Mouse (Mus musculus) MEL (cell line): ENCODE measurements around the gene Cdpf1. TPM values are rescaled to one million over a fixed set of nuclear protein-coding genes. Genes with fewer than 3 reads are reported as not detected.

Source experiments
- DNase-seq: peaks from one replicate; pipeline ENCODE4 v3.0.0; 2011; ENCODE audit warnings: low read depth, low spot score
- H3K27ac ChIP-seq: 2 replicates; pipeline ENCODE4 v1.5.1; 2012; ENCODE audit warnings: low read depth, mild to moderate bottlenecking, control low read depth, low read length, moderate library complexity; ENCODE audit not compliant: control insufficient read depth
- H3K27me3 ChIP-seq, 2 experiments: fragments of 150-350 bp in 1 of 2; sonication (generic) in 1 of 2; 2 replicates each; pipeline ENCODE4 v1.6.1; 2012; ENCODE audit warnings: low read length in 2 of 2, mild to moderate bottlenecking in 2 of 2, improper control_type of control experiment in 1 of 2, moderate library complexity in 1 of 2; ENCODE audit not compliant: insufficient read depth in 2 of 2, control insufficient read depth in 1 of 2
- H3K36me3 ChIP-seq, 2 experiments: 2 replicates each; pipeline ENCODE4 v1.6.1; 2012 to 2014; ENCODE audit warnings: low read length in 2 of 2, improper control_type of control experiment in 1 of 2, inconsistent platforms in 1 of 2, mild to moderate bottlenecking in 1 of 2; ENCODE audit not compliant: insufficient read depth in 2 of 2, control insufficient read depth in 1 of 2
- H3K4me1 ChIP-seq, 2 experiments: fragments of 150-350 bp in 1 of 2; sonication (generic) in 1 of 2; 2 replicates each; pipeline ENCODE4 v1.6.1; 2012; ENCODE audit warnings: low read length in 2 of 2, improper control_type of control experiment in 1 of 2, mild to moderate bottlenecking in 1 of 2; ENCODE audit not compliant: insufficient read depth in 2 of 2, control insufficient read depth in 1 of 2
- H3K4me3 ChIP-seq, 2 experiments: fragments of 150-350 bp in 1 of 2; sonication (generic) in 1 of 2; 2 replicates each; pipeline ENCODE4 v1.5.1; 2012; ENCODE audit warnings: low read depth in 2 of 2, low read length in 2 of 2, mild to moderate bottlenecking in 2 of 2, moderate library complexity in 2 of 2, control low read depth in 1 of 2, improper control_type of control experiment in 1 of 2; ENCODE audit not compliant: control insufficient read depth in 1 of 2, insufficient read depth in 1 of 2
- H3K79me2 ChIP-seq: 2 replicates; pipeline ENCODE4 v1.6.1; 2012; ENCODE audit warnings: mild to moderate bottlenecking, low read length, moderate library complexity; ENCODE audit not compliant: control insufficient read depth, poor library complexity, insufficient read depth
- H3K9ac ChIP-seq: 2 replicates; pipeline ENCODE4 v1.6.1; 2012; ENCODE audit warnings: low read depth, mild to moderate bottlenecking, control low read depth, low read length, moderate library complexity; ENCODE audit not compliant: control insufficient read depth, poor library complexity, severe bottlenecking
- H3K9me3 ChIP-seq: fragments of 150-350 bp; sonication (generic); replicated peaks from 2 replicates; pipeline ENCODE4 v1.6.1; 2012; ENCODE audit warnings: mild to moderate bottlenecking, low read length, improper control_type of control experiment, moderate library complexity; ENCODE audit not compliant: insufficient read depth
- CHD2 ChIP-seq: IDR thresholded peaks from 2 replicates; pipeline ENCODE4 v1.6.1; 2011; ENCODE audit warnings: low read length, improper control_type of control experiment
- CTCF ChIP-seq, 3 experiments: IDR thresholded peaks in 2 of 3; conservative IDR thresholded peaks in 1 of 3; 2 replicates each; pipeline ENCODE4 v1.5.1; 2011 to 2012; ENCODE audit warnings: low read length in 3 of 3, low read depth in 2 of 3, mild to moderate bottlenecking in 2 of 3, improper control_type of control experiment in 1 of 3, inconsistent platforms in 1 of 3, mixed read lengths in 1 of 3, moderate library complexity in 1 of 3; ENCODE audit not compliant: control insufficient read depth in 1 of 3, insufficient read depth in 1 of 3, poor library complexity in 1 of 3, severe bottlenecking in 1 of 3
- ELF1 ChIP-seq: IDR thresholded peaks from 2 replicates; pipeline ENCODE4 v1.6.1; 2014; ENCODE audit warnings: low read depth, mild to moderate bottlenecking, inconsistent platforms, low read length, improper control_type of control experiment, moderate library complexity
- ETS1 ChIP-seq: IDR thresholded peaks from 2 replicates; pipeline ENCODE4 v1.6.1; 2012; ENCODE audit warnings: low read depth, mild to moderate bottlenecking, inconsistent platforms, low read length, improper control_type of control experiment, moderate library complexity
- JUND ChIP-seq: IDR thresholded peaks from 2 replicates; pipeline ENCODE4 v1.6.1; 2011; ENCODE audit warnings: low read depth, mild to moderate bottlenecking, improper control_type of control experiment, low read length
- MAX ChIP-seq: IDR thresholded peaks from 2 replicates; pipeline ENCODE4 v1.6.1; 2011; ENCODE audit warnings: low read length, improper control_type of control experiment
- MEF2A ChIP-seq: IDR thresholded peaks from 2 replicates; pipeline ENCODE4 v1.6.1; 2014; ENCODE audit warnings: low read depth, mild to moderate bottlenecking, inconsistent platforms, low read length, improper control_type of control experiment; ENCODE audit not compliant: poor library complexity, insufficient replicate concordance, severe bottlenecking; ENCODE audit errors: extremely low read depth
- MYB ChIP-seq: IDR thresholded peaks from 2 replicates; pipeline ENCODE4 v1.6.1; 2011; ENCODE audit warnings: mild to moderate bottlenecking, low read depth, low read length, improper control_type of control experiment
- NELFE ChIP-seq: IDR thresholded peaks from 2 replicates; pipeline ENCODE4 v1.6.1; 2011; ENCODE audit warnings: low read depth, low read length, improper control_type of control experiment
- POLR2A ChIP-seq, 2 experiments: IDR thresholded peaks; 2 replicates each; pipeline ENCODE4 v1.6.1; 2011 to 2012; ENCODE audit warnings: low read length in 2 of 2, mild to moderate bottlenecking in 2 of 2, control low read depth in 1 of 2, improper control_type of control experiment in 1 of 2, low read depth in 1 of 2, moderate library complexity in 1 of 2; ENCODE audit not compliant: control insufficient read depth in 1 of 2, insufficient read depth in 1 of 2, poor library complexity in 1 of 2
- POLR2AphosphoS5 ChIP-seq: IDR thresholded peaks from 2 replicates; pipeline ENCODE4 v1.6.1; 2012; ENCODE audit warnings: low read depth, borderline replicate concordance, mild to moderate bottlenecking, inconsistent platforms, low read length, moderate library complexity, mixed read lengths
- RAD21 ChIP-seq: IDR thresholded peaks from 2 replicates; pipeline ENCODE4 v1.6.1; 2011; ENCODE audit warnings: mild to moderate bottlenecking, low read depth, low read length, improper control_type of control experiment
- RCOR1 ChIP-seq: IDR thresholded peaks from 2 replicates; pipeline ENCODE4 v1.6.1; 2012; ENCODE audit warnings: low read depth, mild to moderate bottlenecking, inconsistent platforms, low read length, improper control_type of control experiment
- SMC3 ChIP-seq: IDR thresholded peaks from 2 replicates; pipeline ENCODE4 v1.6.1; 2011; ENCODE audit warnings: low read depth, low read length, improper control_type of control experiment
- TAL1 ChIP-seq: IDR thresholded peaks from 2 replicates; pipeline ENCODE4 v1.6.1; 2012; ENCODE audit warnings: mild to moderate bottlenecking, inconsistent platforms, low read length, moderate library complexity, mixed read lengths
- TBP ChIP-seq: IDR thresholded peaks from 2 replicates; pipeline ENCODE4 v1.8.0; 2011; ENCODE audit warnings: low read depth, low read length, improper control_type of control experiment
- TCF12 ChIP-seq: IDR thresholded peaks from 2 replicates; pipeline ENCODE4 v1.6.1; 2014; ENCODE audit warnings: low read depth, mild to moderate bottlenecking, inconsistent platforms, low read length, improper control_type of control experiment, moderate library complexity
- USF1 ChIP-seq: IDR thresholded peaks from 2 replicates; pipeline ENCODE4 v1.6.1; 2014; ENCODE audit warnings: low read depth, mild to moderate bottlenecking, inconsistent platforms, low read length, improper control_type of control experiment, moderate library complexity
- ZC3H11A ChIP-seq: IDR thresholded peaks from 2 replicates; pipeline ENCODE4 v1.6.1; 2012; ENCODE audit warnings: low read depth, mild to moderate bottlenecking, inconsistent platforms, low read length, improper control_type of control experiment
- ZNF384 ChIP-seq: IDR thresholded peaks from 2 replicates; pipeline ENCODE4 v1.6.1; 2012; ENCODE audit warnings: low read depth, mild to moderate bottlenecking, inconsistent platforms, low read length, improper control_type of control experiment
- polyA plus RNA-seq, 2 experiments: library from polyadenylated mRNA; stranded (reverse) in 1 of 2; unstranded in 1 of 2; fragments of >175 nt in 1 of 2; fragments of >200 nt in 1 of 2; gene quantifications; 2 replicates each; pipeline versions ENCODE4 v1.2.1 to v1.2.4; 2012; ENCODE audit warnings: low replicate concordance in 2 of 2, low read depth in 1 of 2; ENCODE audit not compliant: insufficient read length in 2 of 2, insufficient read depth in 1 of 2, missing spikeins in 1 of 2
- total RNA-seq: library from RNA; depleted of rRNA; stranded (reverse); fragments of 300-350 nt; gene quantifications from 2 replicates; pipeline ENCODE4 v1.2.3, GENCODE M21; 2012

Gene Cdpf1
- total and polyA plus RNA-seq, 3 experiments: 30.5 to 44.0 TPM; not detected in 1

DNA sequence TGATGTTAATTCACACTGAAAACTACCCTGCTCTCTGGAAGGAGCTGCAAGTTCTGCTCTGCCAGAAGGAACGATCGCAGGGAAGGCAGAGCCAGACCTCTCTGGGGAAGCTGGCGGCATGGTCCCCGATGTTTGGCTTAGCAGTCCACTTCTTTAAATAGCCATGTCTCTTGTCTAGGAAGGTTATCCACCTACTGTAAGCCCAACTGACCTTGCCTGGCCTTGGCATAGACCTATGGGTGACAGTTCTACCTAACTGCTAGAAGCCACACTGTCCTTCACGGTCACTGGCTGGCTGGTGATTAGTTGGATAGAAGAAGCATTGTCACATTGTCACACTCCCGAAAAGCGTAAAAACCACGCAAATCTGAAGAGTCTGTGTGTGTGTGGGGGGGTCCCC is 12.8 kb downstream of the Cdpf1 start (continued):
- no peak for TF ChIP-seq MYB

- no peaks in the 10 kb centered on the region for H3K27me3 ChIP-seq
- no peak overlapping the region for H3K27ac ChIP-seq
- no peaks in the 10 kb centered on the region for H3K36me3 ChIP-seq
- TF ChIP-seq RAD21 (no peak), POLR2AphosphoS5 (no peak), USF1 (no peak), RCOR1 (no peak), MEF2A (no peak), POLR2A (IDR thresholded peaks at IDR 0.05; ENCODE audit: control insufficient read depth in 1 of 2, insufficient read depth in 1 of 2, low read depth in 1 of 2, low read length in 2 of 2, poor library complexity in 1 of 2) (no peak)
- H3K9ac ChIP-seq: no peak overlapping the region
- no peak for DNase-seq
- no peaks in the 10 kb centered on the region for H3K79me2 ChIP-seq
- no peaks in the 10 kb centered on the region for H3K9me3 ChIP-seq
- no peak overlapping the region for H3K4me3 ChIP-seq
- H3K4me1 ChIP-seq: no peaks in the 10 kb centered on the region
Observed at GRCm38 (mm10) chr15:85795516-85795915, 16.0 kb downstream of the Cdpf1 start.

- Histone ChIP-seq H3K79me2 (no peaks in the 10 kb centered on the region), H3K27me3 (no peaks in the 10 kb centered on the region), H3K9ac (no peak overlapping the region), H3K4me3 (no peak overlapping the region), H3K36me3 (no peaks in the 10 kb centered on the region), H3K9me3 (no peaks in the 10 kb centered on the region), H3K27ac (no peak overlapping the region), H3K4me1 (no peaks in the 10 kb centered on the region)
- TF ChIP-seq ETS1 (no peak), SMC3 (no peak), ZC3H11A (no peak), CHD2 (no peak), CTCF (IDR thresholded peaks at IDR 0.05 in 2 of 3, conservative IDR thresholded peaks at IDR 0.05 in 1 of 3; ENCODE audit: control insufficient read depth in 1 of 3, insufficient read depth in 1 of 3, low read depth in 2 of 3, low read length in 3 of 3, poor library complexity in 1 of 3, severe bottlenecking in 1 of 3) (no peak), RAD21 (no peak), ZNF384 (no peak), NELFE (no peak), MAX (no peak), TBP (no peak), TCF12 (no peak), JUND (no peak), TAL1 (no peak), ELF1 (no peak), POLR2AphosphoS5 (no peak)
- no peak for DNase-seq
Observed at GRCm38 (mm10) chr15:85792819-85793218, 18.7 kb downstream of the Cdpf1 start.
